20 mouse cellular contexts compared by ENCODE assay signal in the genomic region with DNA sequence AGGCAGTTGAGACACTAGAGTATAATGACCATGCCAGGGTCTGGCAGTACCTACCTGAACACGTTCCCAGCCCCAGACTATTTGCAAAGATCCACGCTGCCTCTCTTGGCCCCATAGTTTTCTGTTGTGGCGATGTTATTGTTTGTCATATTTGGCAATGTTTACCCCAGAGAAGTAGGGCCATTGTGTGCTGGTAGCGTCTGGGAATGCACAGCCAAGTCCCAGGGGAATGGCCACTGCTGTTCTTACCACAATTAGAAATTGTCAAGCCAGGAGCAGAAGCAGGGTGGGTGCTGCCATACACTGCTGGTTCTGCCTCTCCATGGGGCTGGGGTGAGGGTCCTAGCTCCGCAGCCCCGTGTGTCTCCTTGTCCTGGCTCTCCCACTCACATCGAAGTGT. TPM values are rescaled to one million over a fixed set of nuclear protein-coding genes. Genes with fewer than 3 reads are reported as not detected.
DNase-seq lines count a peak whose midpoint lies in the region; ATAC-seq and TF ChIP-seq lines count a peak whose summit lies in the region.
"Had no signal": no experiment of that assay in that cellular context is flagged by ENCODE, and none has a peak within 500 bp of the region (broad histone marks: within the 10 kb centered on the region; RNA-seq: fewer than 3 reads in every experiment).

No protein-coding gene starts in this region.

- no peak for ATAC-seq in heart, embryonic 12.5 days (ENCODE audit: insufficient number of reproducible peaks, low FRiP score)
- no peak for ATAC-seq in kidney, embryonic 14.5 days (ENCODE audit: low FRiP score, low TSS enrichment)
- no peak for ATAC-seq in liver, postnatal 0 days
- no peak for ATAC-seq in liver, embryonic 12.5 days
- no peak for ATAC-seq in frontal cortex, adult (ENCODE audit: low TSS enrichment)
- ATAC-seq: forebrain, embryonic 14.5 days had no signal

- peaks cover 39% of the 10 kb centered on the region for H3K4me1 ChIP-seq in heart, embryonic 12.5 days (replicated peaks)
- peaks cover 10% of the 10 kb centered on the region; the same call in 1 of the 2 replicates for H3K4me1 ChIP-seq in kidney, embryonic 14.5 days (ENCODE audit: control insufficient read depth, insufficient read depth, low read length)
- H3K4me1 ChIP-seq in liver, postnatal 0 days (ENCODE audit: insufficient read depth): peaks cover 37% of the 10 kb centered on the region
- H3K4me1 ChIP-seq in liver, embryonic 12.5 days: peaks cover 4% of the 10 kb centered on the region; the same call in 1 of the 2 replicates

- H3K27ac ChIP-seq in heart, embryonic 12.5 days (ENCODE audit: poor library complexity, severe bottlenecking): no peak overlapping the region
- H3K27ac ChIP-seq in kidney, embryonic 14.5 days (ENCODE audit: low read depth, low read length): 0 out of 2 replicates have a peak overlapping the region, but pooled peaks have one; percentile 14
- H3K27ac ChIP-seq in liver, postnatal 0 days (ENCODE audit: low read depth): peak overlapping the region; percentile 72
- H3K27ac ChIP-seq in liver, embryonic 12.5 days: no peak overlapping the region
- H3K27ac ChIP-seq: embryonic facial prominence, embryonic 10.5 days; hindbrain, embryonic 14.5 days; intestine, embryonic 15.5 days; limb, embryonic 13.5 days had no signal

- no peak overlapping the region for H3K9ac ChIP-seq in heart, embryonic 12.5 days
- H3K9ac ChIP-seq in kidney, embryonic 14.5 days (ENCODE audit: low read depth, low read length): no peak overlapping the region
- no peak overlapping the region for H3K9ac ChIP-seq in liver, postnatal 0 days (replicated peaks)
- no peak overlapping the region for H3K9ac ChIP-seq in liver, embryonic 12.5 days
- H3K9ac ChIP-seq: hindbrain, embryonic 14.5 days; intestine, embryonic 15.5 days; limb, embryonic 13.5 days; lung, embryonic 14.5 days had no signal

- H3K27me3 ChIP-seq in heart, embryonic 12.5 days (replicated peaks): no peaks in the 10 kb centered on the region
- H3K27me3 ChIP-seq in kidney, embryonic 14.5 days (ENCODE audit: control insufficient read depth, insufficient read depth, low read length): no peaks in the 10 kb centered on the region
- H3K27me3 ChIP-seq in liver, postnatal 0 days (ENCODE audit: insufficient read depth, low read length): no peaks in the 10 kb centered on the region
- H3K27me3 ChIP-seq in liver, embryonic 12.5 days (replicated peaks): no peaks in the 10 kb centered on the region; the same call in 1 of the 2 replicates
- H3K27me3 ChIP-seq: CH12.LX; intestine, embryonic 15.5 days; limb, embryonic 13.5 days had no signal

- H3K9me3 ChIP-seq in heart, embryonic 12.5 days (replicated peaks): no peaks in the 10 kb centered on the region
- no peaks in the 10 kb centered on the region for H3K9me3 ChIP-seq in kidney, embryonic 14.5 days (ENCODE audit: control insufficient read depth, low read length)
- no peaks in the 10 kb centered on the region for H3K9me3 ChIP-seq in liver, postnatal 0 days (ENCODE audit: low read length)
- no peaks in the 10 kb centered on the region for H3K9me3 ChIP-seq in liver, embryonic 12.5 days (replicated peaks)
- H3K9me3 ChIP-seq: embryonic facial prominence, embryonic 10.5 days; intestine, embryonic 15.5 days; limb, embryonic 13.5 days had no signal

- H3K4me3 ChIP-seq in heart, embryonic 12.5 days: no peak overlapping the region
- H3K4me3 ChIP-seq in kidney, embryonic 14.5 days (ENCODE audit: low read length): no peak overlapping the region
- no peak overlapping the region for H3K4me3 ChIP-seq in liver, postnatal 0 days (ENCODE audit: low read depth, low read length)
- no peak overlapping the region for H3K4me3 ChIP-seq in liver, embryonic 12.5 days
- H3K4me3 ChIP-seq: embryonic facial prominence, embryonic 10.5 days; intestine, embryonic 15.5 days; limb, embryonic 13.5 days had no signal

- peak; percentile 98 for DNase-seq in heart, adult 11 months
- no peak for DNase-seq in kidney, adult 8-10 months
- DNase-seq in liver, postnatal 0 days: no peak
- peak; percentile 67 for DNase-seq in lung, postnatal 36 days
- DNase-seq: adrenal gland, adult 2 months; cerebellum, postnatal 25 days; lung, embryonic 14.5 days; right cerebral cortex, adult 18-20 months; spleen, adult 18-20 months; thymus, adult 18-20 months had no signal

- no peak overlapping the region for H3K4me2 ChIP-seq in heart, embryonic 12.5 days
- no peak overlapping the region for H3K4me2 ChIP-seq in kidney, embryonic 14.5 days (replicated peaks; ENCODE audit: low read depth, low read length)
- no peak overlapping the region for H3K4me2 ChIP-seq in liver, postnatal 0 days (ENCODE audit: low read depth, low read length)
- H3K4me2 ChIP-seq in liver, embryonic 12.5 days: no peak overlapping the region
- H3K4me2 ChIP-seq: hindbrain, embryonic 14.5 days; intestine, embryonic 15.5 days; limb, embryonic 13.5 days; lung, embryonic 14.5 days had no signal

- H3K36me3 ChIP-seq in heart, embryonic 12.5 days: no peaks in the 10 kb centered on the region
- no peaks in the 10 kb centered on the region for H3K36me3 ChIP-seq in kidney, embryonic 14.5 days (ENCODE audit: control insufficient read depth, insufficient read depth, low read length)
- H3K36me3 ChIP-seq in liver, postnatal 0 days (replicated peaks; ENCODE audit: insufficient read depth, low read length): no peaks in the 10 kb centered on the region
- no peaks in the 10 kb centered on the region for H3K36me3 ChIP-seq in liver, embryonic 12.5 days
- H3K36me3 ChIP-seq: embryonic facial prominence, embryonic 10.5 days; intestine, embryonic 15.5 days; limb, embryonic 13.5 days had no signal

- 79% methylated on average over 7 of the region's 7 CpGs for WGBS in heart, embryonic 12.5 days
- 87% methylated on average over 7 of the region's 7 CpGs for WGBS in kidney, embryonic 14.5 days
- WGBS in liver, postnatal 0 days (ENCODE audit: insufficient replicate concordance): 61% methylated on average over 7 of the region's 7 CpGs
- WGBS in liver, embryonic 12.5 days (ENCODE audit: insufficient replicate concordance): 67% methylated on average over 7 of the region's 7 CpGs

- no peak for TF ChIP-seq EP300 in liver, postnatal 0 days (IDR thresholded peaks at IDR 0.05; ENCODE audit: low read depth)

- TF ChIP-seq CTCF in liver, postnatal 0 days (IDR thresholded peaks at IDR 0.05; ENCODE audit: low read depth): no peak

RNA-seq across cellular contexts. Expression of a gene that starts 15.1 kb away (rescaled TPM):
- 7.2 and 9.6 TPM in 2 replicates for polyA plus RNA-seq in heart, embryonic 12.5 days (2016; fragmentation: Nextera tagmentation; extraction: Ambion mirVana)
- polyA plus RNA-seq in kidney, embryonic 14.5 days (2014; fragmentation: Nextera tagmentation; extraction: Ambion mirVana): 8.6 and 12.8 TPM in 2 replicates
- 7.5 and 8.2 TPM in 2 replicates for polyA plus RNA-seq in liver, postnatal 0 days (2015; fragmentation: Nextera tagmentation; extraction: Ambion mirVana)
- 1.3 and 1.9 TPM in 2 replicates for polyA plus RNA-seq in liver, embryonic 12.5 days (2016; fragmentation: Nextera tagmentation; extraction: Ambion mirVana)

Comparison
In these comparisons a context has a peak if more than half of its experiments do, and no peak if none do; other contexts are left out.
1. H3K27ac ChIP-seq: peak in kidney, embryonic 14.5 days (single experiment) and liver, postnatal 0 days (single experiment); none in heart, embryonic 12.5 days (single experiment) and liver, embryonic 12.5 days (single experiment).
2. DNase-seq: peak in heart, adult 11 months (single experiment) and lung, postnatal 36 days (single experiment); none in kidney, adult 8-10 months (0 of 2) and liver, postnatal 0 days (single experiment).